8 mouse cellular contexts compared by ENCODE assay signal in the genomic region with DNA sequence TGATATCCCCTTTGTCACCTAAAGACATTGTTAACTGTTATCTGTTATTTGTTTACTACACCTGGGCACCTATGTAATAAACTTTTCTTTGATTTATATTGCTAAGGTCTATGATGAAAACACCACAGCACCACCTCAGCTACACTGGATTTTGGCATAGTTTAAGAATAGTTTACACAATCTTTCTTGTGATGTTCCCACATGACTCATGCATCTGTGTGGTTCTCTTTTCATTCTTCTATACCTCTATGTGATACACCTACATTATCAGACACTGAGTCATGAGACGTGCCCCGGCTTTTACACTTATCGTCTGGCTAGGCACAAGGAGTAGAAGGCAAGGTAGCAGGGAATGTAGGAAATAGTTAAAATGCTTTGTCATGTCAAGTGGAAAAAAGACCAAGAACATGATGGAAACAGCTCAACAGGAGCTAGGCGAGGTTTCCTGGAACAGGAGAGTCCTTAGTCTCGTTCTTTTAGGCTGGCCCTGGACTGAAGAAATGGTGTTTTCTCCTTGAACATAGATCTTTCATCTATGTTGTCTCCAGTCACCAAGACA. TPM values are rescaled to one million over a fixed set of nuclear protein-coding genes. Genes with fewer than 3 reads are reported as not detected.
DNase-seq lines count a peak whose midpoint lies in the region; ATAC-seq and TF ChIP-seq lines count a peak whose summit lies in the region.
"Had no signal": no experiment of that assay in that cellular context is flagged by ENCODE, and none has a peak within 500 bp of the region (broad histone marks: within the 10 kb centered on the region; RNA-seq: fewer than 3 reads in every experiment).

No protein-coding gene starts in this region.

- TF ChIP-seq CTCF in kidney, adult 2 months (conservative IDR thresholded peaks at IDR 0.05; ENCODE audit: insufficient read depth, insufficient read length, low read depth, low read length): no peak
- no peak for TF ChIP-seq CTCF in CH12.LX (conservative IDR thresholded peaks at IDR 0.05 in 1 of 2, IDR thresholded peaks at IDR 0.05 in 1 of 2; ENCODE audit: low read depth in 2 of 2, low read length in 2 of 2)

- no peak for TF ChIP-seq EP300 in CH12.LX (IDR thresholded peaks at IDR 0.05; ENCODE audit: low read length)

- H3K9ac ChIP-seq in kidney, embryonic 16.5 days (replicated peaks; ENCODE audit: low read length): no peak overlapping the region
- no peak overlapping the region for H3K9ac ChIP-seq in CH12.LX (ENCODE audit: insufficient read depth, low read depth)
- H3K9ac ChIP-seq in limb, embryonic 13.5 days: no peak overlapping the region
- H3K9ac ChIP-seq: neural tube, embryonic 13.5 days had no signal

- no peak for TF ChIP-seq RAD21 in CH12.LX (IDR thresholded peaks at IDR 0.05; ENCODE audit: low read depth, low read length)

- H3K9me3 ChIP-seq in kidney, embryonic 16.5 days (ENCODE audit: low read length): no peaks in the 10 kb centered on the region
- H3K9me3 ChIP-seq in CH12.LX (replicated peaks; ENCODE audit: low read length): no peaks in the 10 kb centered on the region
- H3K9me3 ChIP-seq in limb, embryonic 13.5 days: no peaks in the 10 kb centered on the region
- H3K9me3 ChIP-seq: neural tube, embryonic 13.5 days had no signal

- ATAC-seq in kidney, embryonic 16.5 days (ENCODE audit: low FRiP score, low TSS enrichment): no peak
- no peak for ATAC-seq in limb, embryonic 13.5 days (ENCODE audit: low FRiP score, low read depth)
- no peak for ATAC-seq in CD4-positive, CD25-positive, alpha-beta regulatory T cell, adult 4 months

- H3K4me2 ChIP-seq in kidney, embryonic 16.5 days (replicated peaks; ENCODE audit: low read depth, low read length): no peak overlapping the region
- no peak overlapping the region for H3K4me2 ChIP-seq in CH12.LX (ENCODE audit: insufficient read depth, low read depth, poor library complexity, severe bottlenecking)
- H3K4me2 ChIP-seq in limb, embryonic 13.5 days (replicated peaks): no peak overlapping the region
- H3K4me2 ChIP-seq: neural tube, embryonic 13.5 days had no signal

- H3K27ac ChIP-seq in kidney, embryonic 16.5 days (ENCODE audit: low read length): peak overlapping the region; percentile 82
- no peak overlapping the region for H3K27ac ChIP-seq in kidney, adult 2 months (ENCODE audit: insufficient read depth, low read depth, low read length)
- H3K27ac ChIP-seq in CH12.LX (ENCODE audit: insufficient read depth, low read depth): peak overlapping the region; percentile 65
- H3K27ac ChIP-seq in limb, embryonic 13.5 days: peak overlapping the region; percentile 84

- WGBS in kidney, embryonic 16.5 days: 87% methylated on average over 5 of the region's 5 CpGs
- WGBS in kidney, adult 2 months: 93% methylated on average over 5 of the region's 5 CpGs
- 93% methylated on average over 5 of the region's 5 CpGs for WGBS in limb, embryonic 13.5 days

- no peak for TF ChIP-seq POLR2A in kidney, adult 2 months (IDR thresholded peaks at IDR 0.05; ENCODE audit: low read depth, low read length)
- no peak for TF ChIP-seq POLR2A in CH12.LX (IDR thresholded peaks at IDR 0.05; ENCODE audit: low read depth, low read length)

- no peak overlapping the region for H3K4me3 ChIP-seq in kidney, embryonic 16.5 days (ENCODE audit: low read length)
- no peak overlapping the region for H3K4me3 ChIP-seq in kidney, adult 2 months (ENCODE audit: insufficient read depth, low read depth, low read length)
- no peak overlapping the region for H3K4me3 ChIP-seq in CH12.LX (replicated peaks in 1 of 3; ENCODE audit: low read depth in 2 of 3, low read length in 2 of 3, poor library complexity in 1 of 3)
- H3K4me3 ChIP-seq in limb, embryonic 13.5 days: no peak overlapping the region
- H3K4me3 ChIP-seq: neural tube, embryonic 13.5 days had no signal

- in situ Hi-C loops in CH12.LX (cut with MboI; ENCODE audit: low pct_ligation_motif_present, low pct_unique_long_range_greater_than_20kb, low sequenced_read_pairs): loop anchor here (25.0 kb wide), 1 partner anchor 1712 kb away; a partner anchor contains a TSS

- H3K79me2 ChIP-seq in CH12.LX (replicated peaks; ENCODE audit: control insufficient read depth, extremely low read depth, insufficient read depth, poor library complexity, severe bottlenecking): no peaks in the 10 kb centered on the region

- H3K4me1 ChIP-seq in kidney, embryonic 16.5 days (ENCODE audit: insufficient read depth, low read length): peaks cover 13% of the 10 kb centered on the region
- H3K4me1 ChIP-seq in kidney, adult 2 months (ENCODE audit: control insufficient read depth, insufficient read depth, low read length): peaks cover 5% of the 10 kb centered on the region; the same call in 1 of the 2 replicates
- H3K4me1 ChIP-seq in CH12.LX (ENCODE audit: control insufficient read depth in 1 of 2, insufficient read depth in 2 of 2): peaks cover 0 to 22% of the 10 kb centered on the region in 2 experiments; a peak in 2 of 4 replicates
- peaks cover 30% of the 10 kb centered on the region for H3K4me1 ChIP-seq in limb, embryonic 13.5 days

- no peak for DNase-seq in kidney, adult 2 months
- DNase-seq in CH12.LX (ENCODE audit: extremely low read depth): no peak
- peak; percentile 42 for DNase-seq in c-Kit-negative CD71-positive TER-119-positive erythroid progenitor cells, embryonic 14.5 days (ENCODE audit: low read depth, low spot score)
- no peak for DNase-seq in kidney, adult 9 months

- no peaks in the 10 kb centered on the region for H3K36me3 ChIP-seq in kidney, embryonic 16.5 days (ENCODE audit: insufficient read depth, low read length)
- no peaks in the 10 kb centered on the region for H3K36me3 ChIP-seq in kidney, adult 2 months (ENCODE audit: control insufficient read depth, insufficient read depth, low read length)
- H3K36me3 ChIP-seq in CH12.LX (replicated peaks in 1 of 2; ENCODE audit: control insufficient read depth in 1 of 2, insufficient read depth in 1 of 2, low read length in 1 of 2): no peaks in the 10 kb centered on the region
- H3K36me3 ChIP-seq in limb, embryonic 13.5 days: no peaks in the 10 kb centered on the region
- H3K36me3 ChIP-seq: neural tube, embryonic 13.5 days had no signal

- dilution Hi-C loops in CH12.LX (cut with MboI; ENCODE audit: extremely low pct_ligation_motif_present, extremely low pct_unique_long_range_greater_than_20kb, low sequenced_read_pairs): loop anchor here (10.0 kb wide), 1 partner anchor 55 kb away; a partner anchor contains a TSS

- no peaks in the 10 kb centered on the region for H3K27me3 ChIP-seq in kidney, embryonic 16.5 days (ENCODE audit: insufficient read depth, low read length)
- H3K27me3 ChIP-seq in kidney, adult 2 months (replicated peaks; ENCODE audit: control insufficient read depth, insufficient read depth, low read length): no peaks in the 10 kb centered on the region
- H3K27me3 ChIP-seq in CH12.LX (replicated peaks): no peaks in the 10 kb centered on the region
- H3K27me3 ChIP-seq in limb, embryonic 13.5 days: no peaks in the 10 kb centered on the region
- H3K27me3 ChIP-seq: neural tube, embryonic 13.5 days had no signal

TF ChIP-seq in CH12.LX, 34 proteins besides CTCF, POLR2A, EP300 and RAD21 (continues in another document):
- no peak for TF ChIP-seq ETS1 (conservative IDR thresholded peaks at IDR 0.05; ENCODE audit: low read depth, low read length)

RNA-seq across cellular contexts. Expression of a gene that starts 1.3 kb away (rescaled TPM):
- polyA plus RNA-seq in kidney, embryonic 16.5 days (2015; fragmentation: Nextera tagmentation; extraction: Ambion mirVana): 33.6 and 37.8 TPM in 2 replicates
- polyA plus RNA-seq in kidney, adult 2 months (2012; rRNA removed): 1.3 and 1.5 TPM in 2 replicates
- 1,936 and 2,243 TPM in 2 replicates for total RNA-seq in CH12.LX (2012; rRNA removed)
- total RNA-seq in CH12.LX (2014; rRNA removed): 24.9 and 32.6 TPM in 2 replicates
- 2.9 TPM in 2 replicates for polyA plus RNA-seq in CH12.LX (2012; ENCODE audit: insufficient read length, low read depth)
- 47.8 and 56.8 TPM in 2 replicates for polyA plus RNA-seq in limb, embryonic 13.5 days (2015; fragmentation: Nextera tagmentation; extraction: Ambion mirVana)
- polyA plus RNA-seq in CD4-positive, CD25-positive, alpha-beta regulatory T cell, adult 4 months (2017; shearing (Covaris generic)): 1 to 10 TPM; 2.8 to 8.2 TPM

RNA-seq across cellular contexts. Expression of a gene that starts 2.4 kb away (rescaled TPM):
- polyA plus RNA-seq in kidney, embryonic 16.5 days (2015; fragmentation: Nextera tagmentation; extraction: Ambion mirVana): 8.8 and 13.2 TPM in 2 replicates
- 0.88 and 1.4 TPM in 2 replicates for polyA plus RNA-seq in kidney, adult 2 months (2012; rRNA removed)
- total RNA-seq in CH12.LX (2012; rRNA removed) (1,913 and 2,096 TPM in 2 replicates), CH12.LX (2014; rRNA removed) (28.9 and 44.0 TPM in 2 replicates)
- polyA plus RNA-seq in CH12.LX (2012; ENCODE audit: insufficient read length, low read depth): 5.4 and 5.5 TPM in 2 replicates
- polyA plus RNA-seq in limb, embryonic 13.5 days (2015; fragmentation: Nextera tagmentation; extraction: Ambion mirVana): 14.7 and 16.3 TPM in 2 replicates
- not detected for polyA plus RNA-seq in CD4-positive, CD25-positive, alpha-beta regulatory T cell, adult 4 months (2017; shearing (Covaris generic))

RNA-seq across cellular contexts. Expression of a gene that starts 3.1 kb away (rescaled TPM):
- 2.1 and 2.5 TPM in 2 replicates for polyA plus RNA-seq in kidney, embryonic 16.5 days (2015; fragmentation: Nextera tagmentation; extraction: Ambion mirVana)
- polyA plus RNA-seq in kidney, adult 2 months (2012; rRNA removed): 2.0 and 2.8 TPM in 2 replicates
- total RNA-seq in CH12.LX (2012; rRNA removed): 2,544 and 2,852 TPM in 2 replicates
- 34.5 and 54.6 TPM in 2 replicates for total RNA-seq in CH12.LX (2014; rRNA removed)
- 0.53 and 1.3 TPM in 2 replicates for polyA plus RNA-seq in CH12.LX (2012; ENCODE audit: insufficient read length, low read depth)
- 2.2 and 3.1 TPM in 2 replicates for polyA plus RNA-seq in limb, embryonic 13.5 days (2015; fragmentation: Nextera tagmentation; extraction: Ambion mirVana)
- polyA plus RNA-seq in CD4-positive, CD25-positive, alpha-beta regulatory T cell, adult 4 months (2017; shearing (Covaris generic)): 1 to 10 TPM in 1 of 2 experiments, not detected in 1; 2.9 TPM
- polyA plus RNA-seq: neural tube, embryonic 13.5 days had no signal

RNA-seq across cellular contexts. Expression of a gene that starts 4.2 kb away (rescaled TPM):
- polyA plus RNA-seq in kidney, embryonic 16.5 days (2015; fragmentation: Nextera tagmentation; extraction: Ambion mirVana): 6.8 and 9.7 TPM in 2 replicates
- 0.39 and 1.1 TPM in 2 replicates for polyA plus RNA-seq in kidney, adult 2 months (2012; rRNA removed)
- total RNA-seq in CH12.LX (2012; rRNA removed) (1,821 and 1,847 TPM in 2 replicates), CH12.LX (2014; rRNA removed) (57.5 and 73.1 TPM in 2 replicates)
- 5.5 and 7.3 TPM in 2 replicates for polyA plus RNA-seq in CH12.LX (2012; ENCODE audit: insufficient read length, low read depth)
- polyA plus RNA-seq in limb, embryonic 13.5 days (2015; fragmentation: Nextera tagmentation; extraction: Ambion mirVana): 17.7 and 20.6 TPM in 2 replicates
- polyA plus RNA-seq in CD4-positive, CD25-positive, alpha-beta regulatory T cell, adult 4 months (2017; shearing (Covaris generic)): 1 to 10 TPM in 1 of 2 experiments, not detected in 1; 1.3 TPM

RNA-seq across cellular contexts. Expression of a gene that starts 7.2 kb away (rescaled TPM):
- polyA plus RNA-seq in kidney, embryonic 16.5 days (2015; fragmentation: Nextera tagmentation; extraction: Ambion mirVana): 4.6 and 6.0 TPM in 2 replicates
- 3.1 and 5.3 TPM in 2 replicates for polyA plus RNA-seq in kidney, adult 2 months (2012; rRNA removed)
- 2,309 and 2,552 TPM in 2 replicates for total RNA-seq in CH12.LX (2012; rRNA removed)
- 14.3 and 24.8 TPM in 2 replicates for total RNA-seq in CH12.LX (2014; rRNA removed)
- polyA plus RNA-seq in CH12.LX (2012; ENCODE audit: insufficient read length, low read depth): 3.5 and 11.8 TPM in 2 replicates
- polyA plus RNA-seq in limb, embryonic 13.5 days (2015; fragmentation: Nextera tagmentation; extraction: Ambion mirVana): 7.2 and 13.5 TPM in 2 replicates
- polyA plus RNA-seq in CD4-positive, CD25-positive, alpha-beta regulatory T cell, adult 4 months (2017; shearing (Covaris generic)): 1 to 10 TPM in 1 of 2 experiments, not detected in 1; 5.4 TPM
